Mouse (Mus musculus) neural tube, embryonic 14.5 days (tissue): Measurements from ENCODE around the gene Akap11. TPM values are rescaled to one million over a fixed set of nuclear protein-coding genes. Genes with fewer than 3 reads are reported as not detected.

ENCODE experiments used
- ATAC-seq: fragments of 200-750 bp; cut with Nextera tagmentation; 2 replicates; pipeline ENCODE4 v1.8.0; 2017; ENCODE audit warnings: low read depth, mild to moderate bottlenecking, moderate TSS enrichment, moderate library complexity
- H3K27ac ChIP-seq: fragments of 300-500 bp; sonication (generic); 2 replicates; pipeline ENCODE4 v1.5.1; 2014; ENCODE audit warnings: low read depth, mild to moderate bottlenecking, control low read depth, low read length, moderate library complexity, mixed read lengths
- H3K27me3 ChIP-seq: fragments of 300-500 bp; sonication (generic); 2 replicates; pipeline ENCODE4 v1.6.1; 2014; ENCODE audit warnings: low read length; ENCODE audit not compliant: control insufficient read depth, insufficient read depth
- H3K36me3 ChIP-seq: fragments of 300-500 bp; sonication (generic); 2 replicates; pipeline ENCODE4 v1.6.1; 2014; ENCODE audit warnings: low read length, mixed read lengths; ENCODE audit not compliant: control insufficient read depth, insufficient read depth
- H3K4me1 ChIP-seq: fragments of 300-500 bp; sonication (generic); 2 replicates; pipeline ENCODE4 v1.6.1; 2014; ENCODE audit warnings: low read length; ENCODE audit not compliant: control insufficient read depth, insufficient read depth
- H3K4me2 ChIP-seq: fragments of 300-500 bp; sonication (generic); 2 replicates; pipeline ENCODE4 v1.6.1; 2014; ENCODE audit warnings: mild to moderate bottlenecking, low read depth, low read length, control low read depth
- H3K4me3 ChIP-seq: fragments of 300-500 bp; sonication (generic); 2 replicates; pipeline ENCODE4 v1.5.1; 2014; ENCODE audit warnings: low read depth, low read length, control low read depth, mixed read lengths
- H3K9ac ChIP-seq: fragments of 300-500 bp; sonication (generic); replicated peaks from 2 replicates; pipeline ENCODE4 v1.6.1; 2014; ENCODE audit warnings: low read depth, mild to moderate bottlenecking, control low read depth, low read length, mixed read lengths
- H3K9me3 ChIP-seq: fragments of 300-500 bp; sonication (generic); 2 replicates; pipeline ENCODE4 v1.6.1; 2016; ENCODE audit warnings: low read length; ENCODE audit not compliant: control insufficient read depth
- WGBS: fragments of 180-500 bp; shearing (Covaris S2); extraction: QIAGEN DNeasy Blood & Tissue Kit; methylation state at CpG from one replicate; pipeline ENCODE4 v1.1.7; 2014; 5-methylcytosine and 5-hydroxymethylcytosine counted together
- polyA plus RNA-seq: library from polyadenylated mRNA; unstranded; fragments of >200 nt; fragmentation: Nextera tagmentation; extraction: Ambion mirVana; gene quantifications from 2 replicates; pipeline ENCODE4 v1.2.1, GENCODE M21; 2014

Gene Akap11
- polyA plus RNA-seq, 1 experiment from 2014 or later, result 40.3 TPM

GRCm38 (mm10) chr14:78534651-78535050 is 2.0 kb downstream of the Akap11 start:
- H3K27ac ChIP-seq, result no peak overlapping the region
- H3K4me2 ChIP-seq, result peak overlapping the region; percentile 16; the same call in 1 of the 2 replicates
- no peak for ATAC-seq
- H3K27me3 ChIP-seq, result no peaks in the 10 kb centered on the region
- H3K9ac ChIP-seq, result no peak overlapping the region
- H3K4me1 ChIP-seq, result peaks cover 28% of the 10 kb centered on the region
- no peak overlapping the region for H3K4me3 ChIP-seq
- H3K9me3 ChIP-seq, result no peaks in the 10 kb centered on the region
- no peaks in the 10 kb centered on the region for H3K36me3 ChIP-seq
- 92% methylated on average over 5 of the region's 5 CpGs for WGBS

GRCm38 (mm10) chr14:78533701-78534100 is 2.9 kb downstream of the Akap11 start:
- 92% methylated on average over 3 of the region's 3 CpGs for WGBS
- 0 out of 2 replicates have a peak overlapping the region, but pooled peaks have one; percentile 7 for H3K4me2 ChIP-seq
- H3K9me3 ChIP-seq, result no peaks in the 10 kb centered on the region

DNA sequence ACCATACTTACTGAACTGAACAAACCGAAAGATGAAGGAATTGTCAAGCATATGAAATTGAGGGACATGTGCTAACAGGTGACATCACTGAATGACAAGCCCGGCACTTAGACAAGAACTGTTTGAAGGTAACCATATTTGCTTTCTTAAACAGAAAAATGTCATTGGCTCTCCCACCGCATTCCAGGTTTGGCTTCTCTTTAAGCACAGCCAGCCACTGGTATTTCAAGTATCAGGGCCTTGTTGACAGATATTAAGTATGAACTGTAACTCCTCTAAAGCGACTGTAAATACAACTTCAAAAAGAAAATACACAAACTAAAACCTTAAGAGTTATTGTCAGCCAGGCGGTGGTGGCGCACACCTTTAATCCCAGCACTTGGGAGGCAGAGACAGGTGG is 4.3 kb downstream of the Akap11 start:
- Histone ChIP-seq H3K4me3 (no peak overlapping the region), H3K27me3 (no peaks in the 10 kb centered on the region), H3K9ac (no peak overlapping the region), H3K4me1 (peaks cover 24% of the 10 kb centered on the region), H3K36me3 (no peaks in the 10 kb centered on the region), H3K4me2 (no peak overlapping the region), H3K27ac (no peak overlapping the region), H3K9me3 (no peaks in the 10 kb centered on the region)
- no peak for ATAC-seq
- WGBS, result 97% methylated on average over 6 of the region's 6 CpGs

More at GRCm38 (mm10) chr14:78533701-78534100, 2.9 kb downstream of the Akap11 start:
- Histone ChIP-seq H3K27ac (no peak overlapping the region), H3K9ac (no peak overlapping the region), H3K36me3 (no peaks in the 10 kb centered on the region), H3K4me3 (no peak overlapping the region), H3K27me3 (no peaks in the 10 kb centered on the region), H3K4me1 (peaks cover 28% of the 10 kb centered on the region)
- no peak for ATAC-seq

GRCm38 (mm10) chr14:78530256-78530655 is 6.4 kb downstream of the Akap11 start:
- H3K9me3 ChIP-seq, result no peaks in the 10 kb centered on the region
- no peak overlapping the region for H3K9ac ChIP-seq
- no peaks in the 10 kb centered on the region for H3K36me3 ChIP-seq
- no peak overlapping the region for H3K27ac ChIP-seq
- no peak overlapping the region for H3K4me2 ChIP-seq
- no peak for ATAC-seq
- H3K4me1 ChIP-seq, result peaks cover 15% of the 10 kb centered on the region
- WGBS, result 37% methylated on average over 3 of the region's 3 CpGs
- H3K27me3 ChIP-seq, result no peaks in the 10 kb centered on the region
- no peak overlapping the region for H3K4me3 ChIP-seq

- Histone ChIP-seq H3K9ac (no peak overlapping the region), H3K4me2 (no peak overlapping the region), H3K9me3 (no peaks in the 10 kb centered on the region), H3K4me1 (0 out of 2 replicates have a peak, but pooled peaks cover 4% of the 10 kb centered on the region), H3K27me3 (no peaks in the 10 kb centered on the region), H3K36me3 (no peaks in the 10 kb centered on the region), H3K4me3 (no peak overlapping the region), H3K27ac (no peak overlapping the region)
- WGBS, result 79% methylated on average over 8 of the region's 8 CpGs
- ATAC-seq, result no peak
Measured at GRCm38 (mm10) chr14:78528461-78529425, 7.9 kb downstream of the Akap11 start.

DNA sequence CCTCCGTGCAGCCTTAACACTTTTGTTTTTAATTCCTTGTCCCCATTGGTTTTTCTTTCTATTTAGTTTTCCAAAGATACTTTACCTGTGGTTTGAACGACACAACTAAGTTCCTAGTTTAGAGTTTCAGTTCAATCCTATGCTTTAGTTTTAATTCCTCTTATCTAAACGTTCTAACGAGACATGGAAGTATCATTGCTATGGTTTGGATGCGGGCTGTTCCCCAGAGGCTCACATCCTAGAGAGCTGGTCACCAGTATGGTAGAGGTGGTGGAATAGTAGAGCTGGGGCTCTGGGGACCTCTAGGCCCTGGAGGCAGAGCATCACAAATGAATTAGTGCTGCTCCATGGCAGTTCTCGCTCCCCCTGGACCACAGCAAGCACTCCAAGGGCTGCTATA is 9.7 kb downstream of the Akap11 start:
- no peaks in the 10 kb centered on the region for H3K27me3 ChIP-seq

DNA sequence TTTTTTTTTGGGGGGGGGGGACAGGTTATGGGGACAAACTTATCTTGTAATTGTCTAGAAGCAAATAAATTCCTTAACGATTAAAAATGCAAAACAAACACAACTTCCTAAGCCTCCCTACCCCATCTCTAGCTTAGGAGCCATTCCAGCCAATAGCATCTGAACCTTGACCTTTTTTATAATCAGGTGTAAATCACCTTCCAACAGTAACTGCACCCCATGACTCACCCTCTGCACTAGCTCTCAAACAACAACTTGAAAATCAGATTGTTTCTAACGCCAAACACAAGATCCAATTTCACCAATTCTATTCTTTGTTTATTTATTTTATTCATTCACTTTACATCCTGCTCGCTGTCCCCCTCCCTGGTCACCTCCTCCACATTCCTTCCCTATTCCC is 10.1 kb downstream of the Akap11 start:
- no peaks in the 10 kb centered on the region for H3K9me3 ChIP-seq
- no peak overlapping the region for H3K4me3 ChIP-seq
- no peaks in the 10 kb centered on the region for H3K27me3 ChIP-seq
- H3K4me2 ChIP-seq, result no peak overlapping the region
- ATAC-seq, result no peak
- H3K9ac ChIP-seq, result no peak overlapping the region
- H3K4me1 ChIP-seq, result 0 out of 2 replicates have a peak, but pooled peaks cover 4% of the 10 kb centered on the region
- no peak overlapping the region for H3K27ac ChIP-seq
- H3K36me3 ChIP-seq, result no peaks in the 10 kb centered on the region
- 71% methylated on average over 3 of the region's 3 CpGs for WGBS

More for the DNA sequence above, 9.7 kb downstream of the Akap11 start:
- Histone ChIP-seq H3K9ac (no peak overlapping the region), H3K9me3 (no peaks in the 10 kb centered on the region), H3K36me3 (no peaks in the 10 kb centered on the region), H3K4me1 (0 out of 2 replicates have a peak, but pooled peaks cover 4% of the 10 kb centered on the region), H3K4me3 (no peak overlapping the region), H3K4me2 (no peak overlapping the region), H3K27ac (no peak overlapping the region)
- 61% methylated on average over 6 of the region's 6 CpGs for WGBS
- no peak for ATAC-seq

DNA sequence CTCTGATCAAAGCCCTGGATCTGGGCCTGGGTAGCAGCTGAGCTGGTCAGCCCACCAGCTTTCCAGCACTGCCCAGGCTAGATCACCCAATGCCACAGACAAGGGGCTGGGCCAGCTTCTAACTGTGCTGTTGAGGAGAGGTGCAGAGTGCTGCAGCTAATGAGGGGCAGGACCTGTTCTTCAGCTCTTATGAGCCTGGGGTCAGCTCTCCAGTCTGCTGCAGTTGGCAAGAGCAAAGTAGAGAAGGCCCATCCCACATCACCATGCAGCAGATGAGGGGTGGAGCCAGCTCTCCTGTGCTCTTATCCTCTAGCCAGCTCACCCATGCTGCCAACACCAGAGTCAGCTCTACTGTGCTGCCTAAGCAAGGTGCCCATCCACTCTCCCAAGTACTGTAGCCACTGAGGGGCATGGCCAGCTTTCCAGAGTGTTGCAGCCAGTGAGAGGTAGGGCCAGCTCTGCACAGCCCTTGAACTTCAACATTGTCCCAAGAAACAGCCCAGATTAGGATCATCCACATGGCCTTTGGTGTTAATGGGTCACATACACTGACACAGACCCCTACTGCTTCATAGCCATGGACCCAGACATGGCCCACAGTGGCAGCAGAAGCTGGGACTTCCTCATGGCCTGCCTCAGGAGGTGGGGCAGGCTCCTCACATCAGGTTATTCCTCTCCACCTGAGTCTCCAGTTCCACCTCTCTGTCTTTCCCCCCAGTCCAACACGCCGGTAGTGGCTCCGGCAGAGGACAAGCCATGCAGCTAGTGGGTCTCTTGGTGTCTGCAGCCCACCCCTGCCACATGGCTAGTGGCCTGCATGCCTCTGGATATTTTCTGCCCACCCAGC is 10.8 kb downstream of the Akap11 start:
- peak; percentile 21; the same call in 1 of the 2 replicates for ATAC-seq

More for the DNA sequence above, 10.8 kb downstream of the Akap11 start:
- H3K27me3 ChIP-seq, result no peaks in the 10 kb centered on the region
- 0 out of 2 replicates have a peak, but pooled peaks cover 4% of the 10 kb centered on the region for H3K4me1 ChIP-seq
- no peak overlapping the region for H3K9ac ChIP-seq
- H3K4me3 ChIP-seq, result no peak overlapping the region
- WGBS, result 96% methylated on average over 3 of the region's 3 CpGs
- no peak overlapping the region for H3K4me2 ChIP-seq
- no peaks in the 10 kb centered on the region for H3K9me3 ChIP-seq
- H3K27ac ChIP-seq, result no peak overlapping the region
- no peaks in the 10 kb centered on the region; the same call in 1 of the 2 replicates for H3K36me3 ChIP-seq
